Mouse (Mus musculus) liver (tissue): ENCODE results near the gene Syk.
A peak's percentile ranks its signal among the peaks of the same experiment; 100 is the strongest.

Source experiments
- DNase-seq: peaks from one replicate; pipeline ENCODE4 v3.0.0-alpha.2; 2020; ENCODE audit warnings: mixed read lengths

Gene Syk

DNA sequence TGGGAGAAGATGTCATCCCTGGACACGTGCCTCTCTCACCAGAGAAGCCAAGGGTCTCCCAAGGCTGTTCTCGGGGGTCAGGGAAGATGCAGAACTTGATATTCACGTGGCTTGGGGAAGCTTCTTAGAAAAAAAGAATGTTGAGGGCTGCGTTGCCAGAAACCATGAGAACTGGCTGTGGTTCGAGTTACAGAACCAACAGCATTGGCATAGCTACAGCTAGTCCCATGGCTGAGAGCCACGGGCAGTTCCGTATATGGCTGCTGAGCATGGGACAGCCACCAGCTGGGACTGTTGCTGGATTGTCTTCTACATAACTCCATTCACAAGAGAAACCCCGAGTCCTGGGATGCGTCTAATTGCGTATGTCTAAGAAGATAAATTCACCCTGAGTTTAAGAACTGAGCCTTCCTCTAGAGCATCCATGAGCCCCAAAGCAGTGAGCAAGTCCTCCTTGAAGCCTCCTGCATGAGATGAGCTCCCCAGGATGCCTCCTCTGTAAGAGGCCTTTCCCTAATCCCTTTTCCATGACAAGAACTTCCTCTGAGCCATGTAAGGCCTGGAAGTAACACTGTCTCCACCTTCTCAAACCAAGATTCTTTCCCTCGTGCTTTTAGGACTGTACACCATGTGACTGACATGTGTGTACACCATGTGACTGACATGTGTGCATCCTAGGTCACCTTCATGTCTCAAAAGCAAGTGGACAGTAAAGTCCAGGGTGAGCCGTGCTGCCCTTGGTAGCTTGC is 71.3 kb downstream of the Syk start:
- DNase-seq, result no peak

- DNase-seq, result no peak
Measured at GRCm38 (mm10) chr13:52654830-52655308, 71.9 kb downstream of the Syk start.

GRCm38 (mm10) chr13:52657966-52658365 is 75.0 kb downstream of the Syk start:
- DNase-seq, result no peak

GRCm38 (mm10) chr13:52658477-52658876 is 75.5 kb downstream of the Syk start:
- peak; percentile 57 for DNase-seq

DNA sequence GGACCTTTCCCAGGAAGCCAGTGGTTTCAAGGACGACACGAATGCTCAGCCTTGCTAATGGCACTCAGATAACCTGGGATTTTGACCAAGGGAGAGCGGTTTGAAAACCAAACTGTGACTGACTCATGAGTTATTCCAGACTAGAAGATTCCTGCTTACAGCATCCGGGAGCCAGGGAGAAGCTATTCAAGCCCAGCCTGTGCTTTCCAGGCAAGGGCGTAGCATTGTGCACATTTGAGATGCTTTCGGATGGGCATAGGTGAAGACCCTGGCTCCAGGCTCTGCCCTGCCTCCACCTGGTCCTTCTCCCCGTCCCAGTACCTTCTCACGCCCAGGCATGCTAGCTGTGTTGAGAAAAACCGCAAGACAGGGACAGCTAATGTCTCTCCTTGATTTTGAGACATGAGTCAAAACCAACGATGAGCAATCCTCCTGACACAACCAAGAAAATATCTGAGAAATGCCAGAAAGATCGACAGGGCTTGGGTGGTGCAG is 76.2 kb downstream of the Syk start:
- no peak for DNase-seq

DNA sequence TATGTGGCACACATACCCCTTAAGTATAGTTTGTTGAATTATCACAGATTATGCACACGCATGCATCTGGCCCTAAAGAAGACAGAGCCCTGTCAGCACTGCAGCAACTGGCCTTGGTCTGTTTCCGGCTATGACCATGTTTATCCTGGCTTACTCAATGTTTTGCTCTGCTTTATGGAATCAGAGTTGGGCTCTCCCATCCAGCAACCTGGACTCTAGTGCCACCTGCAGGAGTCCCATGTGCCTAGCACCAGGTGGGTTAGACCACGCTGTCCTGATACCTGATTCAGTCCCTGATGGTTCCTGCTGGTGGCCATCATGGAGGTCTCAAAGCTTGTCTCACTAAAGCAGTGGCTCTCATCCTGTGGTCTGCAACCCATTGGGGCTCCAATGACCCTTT is 86.9 kb downstream of the Syk start:
- DNase-seq, result no peak

- no peak for DNase-seq
Measured at GRCm38 (mm10) chr13:52673272-52673671, 90.3 kb downstream of the Syk start.

DNA sequence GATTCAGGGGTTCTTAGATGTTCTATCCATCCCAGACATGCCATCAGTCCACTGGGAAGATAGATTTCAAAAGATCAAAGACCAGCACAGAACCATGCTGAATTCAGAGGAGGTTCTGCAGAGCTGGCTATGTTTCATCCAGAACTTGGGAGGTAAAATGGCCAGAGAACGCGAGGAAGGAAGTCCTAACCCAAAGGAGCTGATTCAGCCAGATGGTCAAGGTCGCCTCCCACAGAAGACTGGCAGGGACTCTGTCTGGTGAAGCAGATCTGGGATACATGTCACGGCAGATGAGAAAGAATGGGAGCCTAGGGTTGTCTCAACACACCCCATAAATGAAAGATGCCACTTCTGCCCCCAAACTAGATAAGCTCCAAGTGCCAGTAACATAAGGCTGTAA is 90.9 kb downstream of the Syk start:
- no peak for DNase-seq

- peak; percentile 21 for DNase-seq
Measured at GRCm38 (mm10) chr13:52674839-52675238, 91.9 kb downstream of the Syk start.

- no peak for DNase-seq
Measured at GRCm38 (mm10) chr13:52675526-52676294, 92.7 kb downstream of the Syk start.

GRCm38 (mm10) chr13:52676671-52677445 is 93.9 kb downstream of the Syk start:
- no peak for DNase-seq

- no peak for DNase-seq
Measured at GRCm38 (mm10) chr13:52679906-52680305, 96.9 kb downstream of the Syk start.

GRCm38 (mm10) chr13:52682107-52682506 is 99.1 kb downstream of the Syk start:
- DNase-seq, result no peak

- no peak for DNase-seq
Measured at GRCm38 (mm10) chr13:52690425-52690824, 107.5 kb downstream of the Syk start.

- DNase-seq, result no peak
Measured at GRCm38 (mm10) chr13:52692311-52692710, 109.3 kb downstream of the Syk start.

GRCm38 (mm10) chr13:52694857-52695256 is 111.9 kb downstream of the Syk start:
- no peak for DNase-seq
